Mouse (Mus musculus) gastrocnemius, postnatal 25 days (tissue): Measurements from ENCODE around the gene C1ql2. TPM values are rescaled to one million over a fixed set of nuclear protein-coding genes. Genes with fewer than 3 reads are reported as not detected.

Experiments used
- DNase-seq: peaks from one replicate; pipeline ENCODE4 v3.0.0; 2022
- long read RNA-seq, 2 experiments: library from polyadenylated mRNA; stranded (forward); transcript quantifications; one replicate each; pipeline ENCODE4 v2.0.0; 2021
- total RNA-seq, 2 experiments: library from RNA; stranded (reverse); gene quantifications; 1 replicate in 1 of 2; 2 replicates in 1 of 2; pipeline ENCODE4 v1.2.3; 2021

C1ql2 gene
- total RNA-seq: not detected
- long read RNA-seq, experiment 1: 0 reads
- long read RNA-seq, experiment 2: 0 reads

DNA sequence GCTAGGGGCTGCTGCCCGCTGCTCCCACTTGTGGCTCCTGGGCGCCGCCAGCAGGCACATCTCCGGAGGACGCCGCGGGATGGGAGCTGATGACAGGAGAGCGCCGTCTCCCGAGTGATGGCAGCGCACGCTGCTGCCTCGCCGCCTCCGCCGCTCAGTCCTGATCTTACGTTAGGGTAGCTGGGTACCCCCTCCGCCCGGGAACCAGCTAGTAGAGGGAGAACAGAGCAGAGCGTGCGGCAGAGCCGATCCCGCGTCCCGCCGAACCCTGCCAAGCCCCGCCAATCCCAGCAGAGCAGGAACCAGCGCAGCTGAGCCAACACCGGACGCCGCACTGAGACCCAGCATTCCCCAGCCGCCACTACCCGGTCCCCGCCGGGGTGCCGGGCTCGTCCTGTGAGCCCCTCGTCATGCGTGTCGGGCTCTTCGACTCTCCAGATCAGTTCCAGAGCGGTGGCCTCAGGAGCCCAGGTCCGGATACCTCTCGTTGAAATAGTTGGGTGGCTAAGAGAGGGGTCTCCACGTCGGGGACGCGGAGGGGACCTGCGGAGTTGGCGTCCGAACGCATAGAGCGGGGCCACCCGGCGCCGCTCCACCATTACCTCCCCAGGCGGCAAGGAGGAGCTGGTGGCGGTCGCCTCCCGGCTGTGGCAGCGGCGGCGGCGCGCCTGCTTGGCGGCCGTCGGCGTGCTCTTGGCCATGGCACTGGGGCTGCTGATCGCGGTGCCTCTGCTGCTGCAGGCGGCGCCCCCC, at the start of gene C1ql2:
Gene C1ql2 (plus strand): TSS at position 164 of the 753 bp plus-strand sequence.
- DNase-seq: no peak

DNA sequence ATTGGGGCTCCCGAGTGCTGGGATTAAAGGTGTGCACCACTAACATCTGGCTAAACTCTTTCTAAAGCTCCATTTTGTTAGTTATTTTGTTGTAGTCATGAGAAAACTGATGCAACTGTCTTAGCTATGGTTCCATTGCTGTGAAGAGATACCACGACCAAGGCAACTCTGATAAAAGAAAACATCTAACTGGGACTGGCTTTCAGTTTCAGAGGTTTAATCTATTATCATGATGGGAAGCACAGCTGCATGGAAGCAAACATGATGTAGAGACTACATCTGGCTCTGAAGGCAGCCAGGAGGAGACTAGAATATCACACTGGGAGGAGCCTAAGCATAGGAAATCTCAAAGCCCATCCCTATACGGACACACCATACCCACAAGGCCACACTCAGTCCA, 48.7 kb upstream of the C1ql2 start:
- DNase-seq: no peak

DNA sequence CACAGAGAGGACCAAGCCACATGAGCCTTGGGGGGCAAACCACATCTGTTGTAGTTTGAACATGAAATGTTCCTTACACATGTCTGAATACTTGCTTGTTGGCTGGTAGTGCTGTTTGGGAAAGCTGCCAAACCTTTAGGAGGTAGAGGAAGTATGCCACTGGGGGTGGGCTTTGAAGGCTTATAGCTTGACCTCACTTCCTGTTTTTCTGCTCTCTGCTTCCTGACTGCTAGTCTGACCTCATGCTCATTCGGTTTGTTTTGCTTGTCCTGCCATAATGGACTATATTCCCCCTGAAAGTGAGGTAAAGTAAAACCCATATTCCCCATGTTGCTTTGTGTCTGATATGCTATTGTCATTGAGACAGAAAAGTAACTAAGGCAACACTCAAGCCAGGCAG, 46.6 kb upstream of the C1ql2 start:
- no peak for DNase-seq

DNA sequence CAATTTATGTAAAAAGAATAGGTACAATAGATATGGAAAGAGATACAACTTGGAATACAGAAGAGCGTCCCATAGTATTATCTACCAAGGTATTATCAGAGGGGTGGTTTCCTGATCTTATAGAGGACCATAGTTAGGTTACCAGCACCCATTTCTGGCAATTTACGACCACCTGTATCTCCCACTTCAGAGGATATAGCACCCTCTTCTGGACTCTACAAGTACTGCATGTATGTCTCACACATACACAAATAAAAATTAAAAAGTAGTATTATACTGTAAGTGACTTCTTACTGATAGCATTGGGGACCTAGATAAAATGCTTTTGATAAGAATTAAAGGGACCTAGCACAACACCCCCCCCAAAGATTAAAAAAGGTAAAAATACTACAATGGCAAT, 43.4 kb upstream of the C1ql2 start:
- no peak for DNase-seq

DNA sequence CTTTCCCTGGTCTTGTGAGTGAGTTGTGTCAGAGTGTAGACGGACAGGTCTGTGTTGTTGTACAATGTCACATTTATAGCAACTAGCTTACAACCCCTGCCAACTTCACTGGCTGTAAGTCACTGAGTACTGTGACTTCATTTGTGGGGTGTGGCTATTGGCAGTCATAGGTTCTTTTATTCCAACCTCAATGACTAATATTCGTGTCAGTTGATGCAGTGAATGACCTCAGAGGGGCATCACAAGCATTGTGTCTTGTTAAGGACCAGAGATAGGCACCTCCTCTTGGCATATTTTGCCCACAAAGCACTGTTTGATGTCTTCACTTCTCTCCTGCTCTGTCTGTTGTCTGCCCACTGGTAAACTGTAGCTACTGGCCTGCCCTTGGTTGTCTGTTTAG, 34.6 kb upstream of the C1ql2 start:
- no peak for DNase-seq

DNA sequence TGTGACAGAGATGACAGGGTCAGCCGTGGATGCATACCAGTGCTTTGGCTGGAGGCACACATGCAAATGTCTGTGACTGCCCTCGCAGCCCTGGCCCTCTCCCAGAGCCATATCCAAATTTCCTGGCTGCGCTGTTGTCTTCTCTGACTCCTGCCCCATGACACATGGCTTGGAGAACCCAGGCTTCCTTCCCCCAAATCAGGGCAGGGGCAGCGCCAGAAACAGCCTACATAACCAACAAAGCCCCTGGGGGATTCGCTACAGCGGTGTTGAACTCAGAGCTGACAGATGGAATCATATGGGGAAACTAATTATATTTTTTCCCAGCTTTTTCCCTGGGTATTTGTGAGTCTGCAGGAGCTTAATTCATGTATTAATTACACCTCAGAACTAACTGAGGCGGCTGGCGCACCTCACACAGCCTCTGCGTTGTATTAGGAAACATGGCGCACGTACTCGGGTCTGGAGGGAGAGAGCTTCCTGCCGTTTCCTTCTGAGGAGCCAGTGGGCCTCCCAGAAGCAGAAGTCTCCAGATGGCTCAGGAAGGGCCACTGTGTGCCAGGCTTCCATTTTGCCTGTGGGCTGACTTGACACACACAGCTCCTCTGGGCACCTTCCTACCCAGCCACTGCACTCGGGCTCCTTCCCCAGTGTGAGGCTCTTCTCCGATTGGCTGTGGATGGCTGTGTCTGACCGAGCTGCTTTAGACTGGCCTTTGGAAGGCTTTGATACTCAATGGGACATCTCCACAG, 18.9 kb upstream of the C1ql2 start:
- DNase-seq: no peak

DNA sequence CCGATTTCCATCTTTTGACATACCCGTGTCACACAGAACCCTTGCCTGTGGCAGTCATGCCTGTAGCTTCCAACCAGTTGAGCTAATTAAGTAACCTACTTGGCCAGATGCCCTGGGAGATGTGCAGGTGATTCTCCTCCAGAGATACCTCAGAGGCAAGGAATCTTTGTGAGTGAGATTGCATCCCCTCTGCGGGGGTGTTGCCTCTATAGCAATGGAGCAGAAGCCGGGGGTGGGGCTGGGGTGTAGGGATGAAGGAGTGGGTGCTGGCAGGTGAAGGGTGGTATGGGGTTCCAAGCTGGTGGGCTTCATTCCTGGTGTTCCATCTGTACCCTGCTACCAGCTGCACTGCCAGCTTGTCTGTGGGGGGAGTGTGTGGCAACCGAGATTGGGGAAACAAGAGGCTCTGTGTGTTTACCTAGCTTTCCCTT, 17.2 kb upstream of the C1ql2 start:
- DNase-seq: no peak

DNA sequence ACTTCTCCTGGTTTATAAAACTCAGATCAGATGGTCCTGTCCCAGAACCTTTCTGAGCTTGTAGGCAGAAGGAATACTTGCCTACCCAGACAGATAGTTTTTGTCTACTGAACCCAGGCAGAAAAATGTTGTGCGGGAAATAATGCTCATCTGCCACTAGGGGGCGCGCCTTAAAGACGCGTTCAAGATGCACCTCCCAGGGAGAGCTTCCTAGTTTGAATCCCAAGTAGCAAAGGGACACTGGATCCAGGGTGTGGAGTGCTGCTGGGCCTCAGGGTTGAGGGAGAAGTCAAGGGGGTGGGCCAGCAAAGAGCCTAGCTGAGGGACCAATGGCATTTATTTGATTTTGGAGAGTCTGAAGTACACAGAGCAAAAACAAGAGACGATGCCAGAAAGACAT, 12.7 kb upstream of the C1ql2 start:
- DNase-seq: no peak

DNA sequence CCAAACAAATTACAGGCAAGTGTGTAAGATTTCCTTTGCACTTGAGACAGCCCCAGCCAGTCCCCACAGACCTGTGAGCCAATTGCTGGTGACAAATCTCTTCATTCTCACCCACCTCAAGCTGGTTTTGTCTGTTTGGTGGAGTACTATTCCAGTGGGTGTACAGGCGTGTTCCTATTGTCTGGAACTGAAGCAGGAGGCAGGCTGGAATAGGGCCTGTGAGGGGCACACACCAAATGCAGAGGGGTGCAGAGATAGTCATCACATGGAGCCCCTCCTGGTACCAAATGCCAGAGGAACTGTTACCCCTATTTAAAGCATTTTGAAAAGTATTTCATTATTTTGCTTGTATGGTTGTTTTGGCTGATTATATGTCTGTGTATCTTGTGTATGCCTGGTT, 12.2 kb upstream of the C1ql2 start:
- no peak for DNase-seq

DNA sequence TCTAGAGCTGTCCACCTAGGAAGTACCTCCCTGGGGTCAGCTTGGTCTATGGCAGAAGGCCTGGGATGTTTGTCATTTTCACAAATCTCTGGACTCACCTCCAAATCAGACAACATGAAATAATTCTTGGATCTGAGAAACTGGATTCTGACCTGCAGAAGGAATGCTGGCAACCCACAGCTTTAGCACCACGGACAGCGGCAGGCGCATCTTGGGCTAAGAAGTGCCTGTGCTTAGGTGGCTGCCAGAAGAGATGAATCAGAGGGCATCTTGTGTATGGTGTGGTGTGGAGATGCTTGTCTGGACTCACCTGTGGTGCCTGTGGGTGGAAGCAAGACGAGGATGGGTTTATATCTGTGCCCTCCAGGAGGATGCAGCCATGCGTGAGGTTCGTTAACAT, 8.5 kb upstream of the C1ql2 start:
- no peak for DNase-seq

DNA sequence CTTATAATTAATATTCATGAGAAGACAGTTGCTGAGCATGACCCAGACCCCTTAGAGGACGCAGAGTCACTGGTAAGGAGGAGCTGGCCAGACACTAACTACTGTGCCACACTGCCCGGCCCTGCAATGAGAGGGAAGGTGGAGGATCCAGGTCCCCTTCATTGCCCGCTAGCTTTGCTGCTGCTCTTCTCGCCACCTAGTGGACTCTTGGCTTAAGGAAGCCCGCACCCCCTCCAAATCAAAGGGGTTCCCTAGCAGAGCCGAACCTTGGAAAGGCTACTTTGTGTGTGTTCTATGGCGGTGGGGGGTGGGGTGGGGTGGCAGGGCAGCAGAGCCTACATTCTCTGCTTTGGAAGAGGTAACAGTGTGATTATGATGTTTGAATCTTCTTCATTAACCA, 2.4 kb upstream of the C1ql2 start:
- DNase-seq: no peak

DNA sequence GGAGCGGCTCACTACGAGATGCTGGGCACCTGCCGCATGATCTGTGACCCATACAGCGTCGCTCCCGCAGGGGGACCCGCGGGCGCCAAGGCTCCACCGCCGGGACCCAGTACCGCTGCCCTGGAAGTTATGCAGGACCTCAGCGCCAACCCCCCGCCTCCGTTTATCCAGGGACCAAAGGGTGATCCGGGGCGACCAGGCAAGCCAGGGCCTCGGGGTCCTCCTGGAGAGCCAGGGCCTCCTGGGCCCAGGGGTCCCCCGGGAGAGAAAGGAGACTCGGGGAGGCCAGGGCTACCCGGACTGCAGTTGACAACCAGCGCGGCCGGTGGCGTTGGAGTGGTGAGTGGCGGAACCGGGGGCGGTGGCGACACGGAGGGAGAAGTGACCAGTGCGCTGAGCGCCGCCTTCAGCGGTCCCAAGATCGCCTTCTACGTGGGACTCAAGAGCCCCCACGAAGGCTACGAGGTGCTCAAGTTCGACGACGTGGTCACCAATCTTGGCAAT, 842 bp downstream of the C1ql2 start:
- DNase-seq: no peak

DNA sequence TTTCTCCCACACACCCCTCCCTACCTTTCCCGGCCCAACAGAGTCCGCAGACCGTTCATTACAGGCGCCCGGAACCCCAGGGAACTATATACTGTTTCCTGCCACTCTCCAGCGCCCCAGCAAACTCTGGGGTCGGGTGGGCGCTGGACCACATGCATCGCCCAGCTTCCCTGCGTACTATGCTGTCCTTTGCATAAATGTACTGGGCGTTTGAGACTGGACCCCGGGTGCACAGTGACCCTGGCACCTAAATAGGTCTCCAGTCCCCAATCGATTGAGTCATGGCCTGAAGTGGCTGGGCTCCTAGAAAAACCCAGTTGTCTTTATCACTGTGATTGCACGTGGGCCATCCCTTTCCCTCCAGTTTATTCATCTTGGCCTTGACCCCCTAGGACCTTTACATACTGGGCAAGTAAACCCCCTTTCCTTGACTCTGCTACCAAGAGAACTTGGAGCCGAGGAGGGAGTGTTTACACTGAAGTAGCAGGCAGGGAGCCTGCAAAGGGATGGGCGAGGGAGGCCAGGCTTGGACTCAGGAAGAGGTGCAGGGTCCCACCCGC, 1.5 kb downstream of the C1ql2 start:
- no peak for DNase-seq

DNA sequence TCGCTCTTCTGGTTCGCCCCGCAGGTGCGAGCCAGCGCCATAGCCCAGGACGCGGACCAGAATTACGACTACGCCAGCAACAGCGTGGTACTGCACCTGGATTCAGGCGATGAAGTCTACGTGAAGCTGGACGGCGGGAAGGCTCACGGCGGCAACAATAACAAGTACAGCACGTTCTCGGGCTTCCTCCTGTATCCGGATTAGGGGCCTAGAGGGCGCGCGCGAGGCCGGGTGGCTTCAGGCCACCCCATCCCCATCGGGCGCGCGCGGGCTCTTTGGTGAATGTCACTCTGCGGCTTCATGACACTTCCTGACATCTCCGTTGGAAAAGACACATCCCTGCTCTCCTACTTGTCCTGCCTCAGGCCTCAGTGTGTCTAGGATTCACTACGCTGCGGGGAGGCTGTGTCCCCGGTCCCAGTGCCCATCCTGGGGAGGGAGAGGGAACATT, 2.0 kb downstream of the C1ql2 start:
- no peak for DNase-seq

DNA sequence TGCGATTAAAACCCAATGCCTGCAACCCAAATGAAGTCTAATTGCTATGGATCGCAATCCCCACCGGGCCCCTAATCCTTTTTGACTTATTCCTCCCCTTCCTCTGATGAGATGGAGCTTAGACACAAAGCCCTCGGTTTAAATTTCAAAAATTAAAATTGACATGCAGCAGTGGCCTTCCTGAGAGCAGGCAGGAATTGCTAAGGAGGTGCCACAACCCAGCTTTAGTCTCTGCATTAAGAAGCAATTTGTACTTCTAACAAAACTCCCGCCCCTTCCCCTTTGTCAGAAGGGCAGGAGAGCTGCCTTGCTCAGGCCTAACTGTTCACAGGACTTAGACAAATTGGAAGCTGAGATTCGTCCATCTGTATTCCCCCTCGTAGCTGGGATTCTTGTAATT, 4.6 kb downstream of the C1ql2 start:
- no peak for DNase-seq

DNA sequence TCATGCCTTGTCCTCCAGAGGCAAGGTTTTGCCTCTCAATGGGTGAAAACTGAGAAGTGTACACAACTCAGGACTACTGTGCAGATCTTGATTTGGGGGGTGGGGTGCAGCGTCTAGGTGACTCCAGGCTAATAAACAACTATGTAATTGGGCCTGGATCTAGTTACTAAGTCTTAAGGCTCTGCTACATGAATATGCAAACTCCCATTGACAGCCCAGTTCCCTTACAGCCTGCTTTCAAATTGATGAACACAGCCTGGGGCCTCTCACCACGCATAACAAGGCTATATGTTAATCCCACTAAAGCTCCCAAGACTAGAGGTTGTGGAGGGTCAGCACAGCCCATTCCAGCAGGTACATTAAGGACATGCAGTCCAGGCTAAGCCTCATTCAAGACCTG, 14.0 kb downstream of the C1ql2 start:
- no peak for DNase-seq

DNA sequence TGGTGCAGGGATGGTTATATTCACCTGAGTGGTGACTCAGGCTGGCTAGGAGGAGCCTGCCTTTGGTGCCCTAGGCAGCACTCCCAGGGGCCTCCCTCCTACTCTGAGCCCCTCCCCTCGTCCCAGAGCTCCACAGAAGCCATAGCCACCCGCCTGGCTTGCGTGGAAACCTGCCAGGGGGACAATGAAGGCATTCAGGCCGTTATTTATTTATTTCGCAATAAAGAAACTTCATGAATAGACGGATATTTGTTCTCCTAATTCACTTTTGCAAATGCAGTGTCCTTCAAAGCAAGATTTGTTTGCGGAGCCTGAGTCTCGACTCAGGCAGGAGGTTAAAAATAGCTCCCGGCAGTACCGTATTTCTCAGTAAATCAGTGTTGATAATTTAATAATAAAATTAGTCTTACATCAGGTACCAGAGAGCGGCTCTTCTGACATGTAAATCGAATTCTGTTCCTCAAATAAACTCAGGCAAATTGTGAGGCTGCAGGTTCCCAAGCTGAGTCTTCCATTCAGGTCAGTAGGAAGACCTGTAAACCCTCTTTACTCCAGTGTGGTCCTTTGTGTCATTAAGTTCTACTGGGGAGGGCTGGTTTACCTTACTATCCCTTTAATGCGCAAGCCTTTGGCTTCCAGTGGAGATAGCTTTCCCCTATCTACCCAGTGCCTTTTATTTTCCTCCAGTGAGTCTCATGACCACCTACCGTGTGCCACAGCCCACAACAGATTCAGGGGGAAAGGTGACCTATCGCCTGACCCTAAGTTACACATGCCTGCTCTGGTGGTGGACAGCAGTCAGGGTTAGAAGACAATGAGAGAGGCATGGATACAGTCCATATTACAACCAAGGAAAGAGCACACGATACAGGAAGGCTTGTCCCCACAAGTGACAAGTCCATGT, 17.2 kb downstream of the C1ql2 start:
- DNase-seq: no peak

DNA sequence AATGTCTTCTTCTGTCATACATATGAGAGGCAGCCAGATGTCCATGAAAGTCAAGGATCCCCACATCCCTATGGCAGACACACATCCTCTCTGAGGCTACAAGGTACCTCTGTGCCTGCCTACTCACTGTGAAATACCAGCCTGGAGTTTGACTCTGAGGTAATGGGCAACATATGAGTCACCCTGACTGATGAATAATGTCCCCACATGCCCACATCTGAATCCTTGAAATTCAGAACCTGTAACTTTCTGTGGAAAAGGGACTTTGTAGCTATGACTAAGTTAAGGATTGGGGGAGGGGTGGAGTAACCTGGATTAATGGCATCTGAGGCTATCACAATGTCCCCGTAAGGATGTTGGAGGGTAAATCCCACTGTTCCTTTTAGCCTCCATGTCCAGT, 23.3 kb downstream of the C1ql2 start:
- no peak for DNase-seq

DNA sequence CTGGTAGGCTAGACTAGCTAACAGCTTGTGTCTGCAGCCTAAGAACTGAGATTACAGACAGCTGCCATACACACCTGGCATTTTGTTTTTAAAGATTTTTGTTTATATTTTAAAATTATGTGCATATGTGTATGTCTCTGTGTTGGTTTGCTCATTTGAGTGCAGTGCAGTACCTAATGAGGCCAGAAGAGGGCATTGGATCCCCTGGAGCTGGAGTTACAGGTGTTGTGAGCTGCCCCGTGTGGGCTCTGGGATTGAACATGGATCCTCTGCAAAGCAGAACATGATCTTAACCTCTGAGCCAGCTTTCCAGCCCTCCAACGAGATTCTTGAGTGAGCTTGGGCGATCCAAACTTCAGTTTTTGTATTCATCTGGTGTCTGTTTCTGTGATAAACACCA, 27.8 kb downstream of the C1ql2 start:
- DNase-seq: no peak

DNA sequence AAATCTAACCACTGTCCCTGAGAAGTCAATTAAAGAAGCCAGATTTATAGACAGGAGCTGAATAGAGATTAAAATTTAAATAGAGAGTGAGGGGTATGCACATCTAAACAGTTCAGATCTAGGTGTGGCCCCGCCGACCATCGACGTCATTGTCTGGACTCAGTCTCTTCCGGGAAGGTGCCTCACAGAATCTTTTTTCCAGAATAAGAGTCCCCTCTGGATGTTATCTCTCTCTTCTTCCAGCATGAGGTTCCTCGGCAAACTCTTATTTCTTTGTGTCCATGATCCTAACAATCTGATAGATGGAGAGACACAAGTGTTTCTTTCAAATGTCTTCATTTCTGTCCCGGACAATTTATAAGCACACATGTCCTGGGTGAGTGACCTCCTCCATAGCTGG, 33.7 kb downstream of the C1ql2 start:
- no peak for DNase-seq

DNA sequence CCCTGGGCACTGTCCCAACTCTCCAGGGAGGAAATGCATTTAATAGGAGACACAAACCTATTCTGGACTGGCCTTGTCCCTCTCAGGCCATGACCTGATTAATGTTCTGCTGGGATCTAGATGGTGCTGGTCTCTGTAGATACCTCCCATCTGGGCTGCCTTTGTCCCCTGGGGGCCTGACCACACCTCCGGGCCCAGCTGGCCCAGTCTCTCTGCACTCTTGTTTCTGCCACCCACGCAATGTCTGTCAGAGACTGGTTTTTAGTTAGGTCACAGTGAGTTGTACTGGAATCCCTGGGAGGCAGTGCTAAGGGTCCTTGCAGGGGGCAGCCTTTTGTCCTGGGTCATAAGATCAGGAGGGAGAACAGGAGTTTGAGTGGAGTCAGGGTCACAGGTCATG, 34.5 kb downstream of the C1ql2 start:
- DNase-seq: no peak

DNA sequence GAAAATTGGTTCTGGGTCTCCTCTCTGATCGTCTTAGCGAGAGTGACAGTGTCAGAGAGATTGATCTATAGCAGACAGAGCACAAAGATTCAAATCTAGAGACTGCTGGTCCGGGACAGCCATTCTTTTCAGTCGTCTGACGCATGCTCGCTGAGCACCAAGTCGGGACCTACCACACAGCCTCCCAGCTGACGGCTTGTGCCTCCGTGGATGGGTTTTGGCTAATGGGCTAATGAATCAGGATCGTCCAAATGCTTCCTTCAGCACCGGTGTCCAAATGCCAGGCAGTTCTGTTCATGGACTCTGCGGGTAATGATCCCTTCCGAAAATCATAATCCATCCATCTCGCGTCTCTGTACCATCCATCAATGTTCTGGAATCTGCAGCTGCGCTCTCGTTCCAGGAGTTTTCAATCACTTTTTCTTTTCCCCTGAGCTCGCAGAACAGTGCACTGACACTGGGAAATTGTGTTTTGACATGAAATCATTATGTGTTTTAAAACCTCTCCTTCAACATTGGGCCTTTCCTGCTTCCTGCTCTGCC, 44.7 kb downstream of the C1ql2 start:
- DNase-seq: no peak
